Mouse (Mus musculus) spleen, postnatal 10 days (tissue): ENCODE results near the gene Sell.

Experiments
- DNase-seq, 2 experiments: peaks; one replicate each; pipeline ENCODE4 v3.0.0; 2021 to 2022; ENCODE audit warnings: low spot score in 2 of 2

The Sell gene

GRCm38 (mm10) chr1:164132609-164133008 is 70.8 kb downstream of the Sell start:
- no peak for DNase-seq
